Mouse (Mus musculus) urinary bladder, postnatal 10 days (tissue): ENCODE data around the gene Dcun1d2.
"Not testable (repeated sequence)": the region's sequence is repeated elsewhere in the genome, so short reads cannot be mapped to it uniquely, and the experiment has no call there.

ENCODE experiments used
- DNase-seq: peaks from one replicate; pipeline ENCODE4 v3.0.0; 2022; ENCODE audit warnings: low spot score

Dcun1d2 gene

GRCm38 (mm10) chr8:13287692-13288623, at the start of gene Dcun1d2, which contains the start of gene Tmco3:
Dcun1d2 (minus strand) TSS chr8:13288131.
Tmco3 (plus strand) TSS chr8:13288190.
- peak; percentile 86 for DNase-seq

GRCm38 (mm10) chr8:13337678-13338077, 49.7 kb upstream of the Dcun1d2 start:
- no peak for DNase-seq

- DNase-seq: not testable (repeated sequence)
Measured at GRCm38 (mm10) chr8:13337245-13337644, 49.3 kb upstream of the Dcun1d2 start.

- DNase-seq: no peak
Measured at GRCm38 (mm10) chr8:13334671-13335070, 46.7 kb upstream of the Dcun1d2 start.

GRCm38 (mm10) chr8:13326598-13326997, 38.7 kb upstream of the Dcun1d2 start:
- DNase-seq: no peak

- DNase-seq: no peak
Measured at GRCm38 (mm10) chr8:13316671-13317070, 28.7 kb upstream of the Dcun1d2 start.

GRCm38 (mm10) chr8:13314922-13315321, 27.0 kb upstream of the Dcun1d2 start:
- DNase-seq: no peak

- no peak for DNase-seq
Measured at GRCm38 (mm10) chr8:13306916-13307315, 19.0 kb upstream of the Dcun1d2 start.

- DNase-seq: no peak
Measured at GRCm38 (mm10) chr8:13306309-13306909, 18.5 kb upstream of the Dcun1d2 start.

GRCm38 (mm10) chr8:13305884-13306283, 18.0 kb upstream of the Dcun1d2 start:
- no peak for DNase-seq

- DNase-seq: no peak
Measured at GRCm38 (mm10) chr8:13305459-13305858, 17.5 kb upstream of the Dcun1d2 start.

- DNase-seq: no peak
Measured at GRCm38 (mm10) chr8:13301036-13301435, 13.1 kb upstream of the Dcun1d2 start.

GRCm38 (mm10) chr8:13299571-13299970, 11.6 kb upstream of the Dcun1d2 start:
- no peak for DNase-seq

GRCm38 (mm10) chr8:13293677-13294470, 5.9 kb upstream of the Dcun1d2 start:
- no peak for DNase-seq

- peak; percentile 39 for DNase-seq
Measured at GRCm38 (mm10) chr8:13292364-13292763, 4.4 kb upstream of the Dcun1d2 start.

- no peak for DNase-seq
Measured at GRCm38 (mm10) chr8:13288646-13289045, 715 bp upstream of the Dcun1d2 start.

- DNase-seq: peak; percentile 49
Measured at GRCm38 (mm10) chr8:13287304-13287691, 633 bp downstream of the Dcun1d2 start.

- DNase-seq: no peak
Measured at GRCm38 (mm10) chr8:13283200-13283599, 4.7 kb downstream of the Dcun1d2 start.

GRCm38 (mm10) chr8:13276941-13277447, 10.9 kb downstream of the Dcun1d2 start:
- DNase-seq: no peak

- DNase-seq: no peak
Measured at GRCm38 (mm10) chr8:13272834-13273233, 15.1 kb downstream of the Dcun1d2 start.

- no peak for DNase-seq
Measured at GRCm38 (mm10) chr8:13267566-13267965, 20.4 kb downstream of the Dcun1d2 start.

- no peak for DNase-seq
Measured at GRCm38 (mm10) chr8:13263376-13263775, 24.6 kb downstream of the Dcun1d2 start.
